Mouse (Mus musculus) intestine, embryonic 16.5 days (tissue): ENCODE measurements around the gene Ubl4b. TPM values are rescaled to one million over a fixed set of nuclear protein-coding genes. Genes with fewer than 3 reads are reported as not detected.

Source experiments
- ATAC-seq: fragments of 200-750 bp; cut with Nextera tagmentation; 2 replicates; pipeline ENCODE4 v1.8.0; 2017; ENCODE audit warnings: moderate TSS enrichment, moderate library complexity
- H3K27ac ChIP-seq: fragments of 300-500 bp; sonication (generic); 2 replicates; pipeline ENCODE4 v1.5.1; 2014; ENCODE audit warnings: mild to moderate bottlenecking, low read length
- H3K27me3 ChIP-seq: fragments of 300-500 bp; sonication (generic); replicated peaks from 2 replicates; pipeline ENCODE4 v1.6.1; 2014; ENCODE audit warnings: low read length, control low read depth, mixed read lengths; ENCODE audit not compliant: control insufficient read depth, insufficient read depth
- H3K36me3 ChIP-seq: fragments of 300-500 bp; sonication (generic); 2 replicates; pipeline ENCODE4 v1.6.1; 2014; ENCODE audit warnings: low read length, control low read depth; ENCODE audit not compliant: control insufficient read depth, insufficient read depth
- H3K4me1 ChIP-seq: fragments of 300-500 bp; sonication (generic); 2 replicates; pipeline ENCODE4 v1.6.1; 2014; ENCODE audit warnings: low read length, control low read depth, mixed read lengths; ENCODE audit not compliant: control insufficient read depth, insufficient read depth
- H3K4me2 ChIP-seq: fragments of 300-500 bp; sonication (generic); 2 replicates; pipeline ENCODE4 v1.6.1; 2014; ENCODE audit warnings: low read depth, low read length, control low read depth
- H3K4me3 ChIP-seq: fragments of 300-500 bp; sonication (generic); 2 replicates; pipeline ENCODE4 v1.5.1; 2014; ENCODE audit warnings: mild to moderate bottlenecking, low read length
- H3K9ac ChIP-seq: fragments of 300-500 bp; sonication (generic); 2 replicates; pipeline ENCODE4 v1.6.1; 2014; ENCODE audit warnings: low read depth, low read length
- H3K9me3 ChIP-seq: fragments of 300-500 bp; sonication (generic); 2 replicates; pipeline ENCODE4 v1.6.1; 2016; ENCODE audit warnings: low read length, control low read depth; ENCODE audit not compliant: control insufficient read depth
- WGBS: fragments of 180-500 bp; shearing (Covaris S2); extraction: QIAGEN DNeasy Blood & Tissue Kit; methylation state at CpG from one replicate; pipeline ENCODE4 v1.1.7; 2014; 5-methylcytosine and 5-hydroxymethylcytosine counted together
- polyA plus RNA-seq: library from polyadenylated mRNA; unstranded; fragments of >200 nt; fragmentation: Nextera tagmentation; extraction: Ambion mirVana; gene quantifications from 2 replicates; pipeline ENCODE4 v1.2.1, GENCODE M21; 2015

The Ubl4b gene
- polyA plus RNA-seq, 1 experiment from 2014 or later = not detected

DNA sequence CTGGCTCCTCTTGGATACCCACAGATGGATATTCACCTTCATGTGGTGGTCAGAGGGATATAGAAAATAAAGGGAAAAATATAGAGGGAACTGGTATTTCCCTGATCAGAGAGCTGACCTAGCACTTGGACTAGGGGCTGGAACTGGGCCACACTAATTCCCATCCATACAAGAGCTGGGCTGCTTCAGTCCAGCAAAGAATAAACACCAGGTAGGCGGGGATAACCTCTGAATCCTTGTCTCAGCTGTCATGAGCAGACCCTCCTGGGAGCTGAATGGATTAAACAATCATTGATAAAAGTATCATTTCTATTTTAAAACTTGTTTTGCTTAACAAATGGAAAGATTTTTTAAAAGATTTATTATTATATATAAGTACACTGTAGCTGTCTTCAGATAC is 36.7 kb upstream of the Ubl4b start:
- Histone ChIP-seq H3K4me3 (no peak overlapping the region), H3K9me3 (no peaks in the 10 kb centered on the region), H3K27me3 (peaks cover 72% of the 10 kb centered on the region), H3K36me3 (no peaks in the 10 kb centered on the region), H3K4me1 (peaks cover 11% of the 10 kb centered on the region), H3K27ac (no peak overlapping the region), H3K4me2 (no peak overlapping the region), H3K9ac (no peak overlapping the region)
- WGBS = 34% methylated on average over 1 of the region's 1 CpGs
- ATAC-seq = no peak

DNA sequence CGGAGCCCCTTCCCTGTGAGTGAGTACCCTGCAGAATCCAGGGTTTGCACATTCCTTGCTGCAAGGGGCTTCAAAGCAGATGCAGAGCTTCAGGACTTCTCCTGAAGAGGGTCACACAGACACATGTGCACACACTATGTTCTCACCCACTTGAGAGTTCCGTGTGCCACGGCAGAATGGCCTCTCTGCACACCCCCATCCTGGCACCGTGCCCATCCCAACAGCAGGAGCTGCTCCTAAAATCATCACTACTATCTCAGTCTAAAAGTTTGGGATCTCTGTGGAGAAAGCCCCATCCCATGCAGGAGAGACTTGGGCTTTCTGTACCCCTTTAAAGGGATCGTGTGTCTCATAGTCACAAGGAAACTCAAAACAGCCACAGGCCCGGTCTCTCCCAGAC is 31.6 kb upstream of the Ubl4b start:
- H3K27me3 ChIP-seq = peaks cover 75% of the 10 kb centered on the region

DNA sequence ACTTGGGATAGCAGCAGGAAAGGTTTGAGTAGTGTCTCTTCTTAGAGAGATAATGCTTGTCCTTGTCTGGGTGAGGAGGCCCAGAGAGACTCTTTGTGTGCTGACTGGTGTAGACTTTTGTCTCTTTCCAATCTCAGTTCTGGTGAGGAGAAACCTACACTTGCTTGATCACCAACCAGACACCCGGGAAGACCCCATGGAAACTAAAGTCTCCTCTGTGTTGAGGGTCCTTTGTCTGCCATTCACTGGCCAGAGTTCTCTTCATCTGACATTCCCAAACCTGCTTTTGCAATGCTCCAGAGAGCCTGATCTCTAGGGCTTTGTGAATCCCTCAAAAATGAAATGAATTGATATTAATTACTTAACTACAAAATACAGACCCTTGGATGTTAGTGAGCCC is 29.0 kb upstream of the Ubl4b start:
- H3K9ac ChIP-seq = no peak overlapping the region
- ATAC-seq = no peak
- H3K9me3 ChIP-seq = no peaks in the 10 kb centered on the region
- no peak overlapping the region for H3K27ac ChIP-seq
- H3K4me2 ChIP-seq = no peak overlapping the region
- no peaks in the 10 kb centered on the region for H3K36me3 ChIP-seq
- 10% methylated on average over 1 of the region's 1 CpGs for WGBS
- peaks cover 83% of the 10 kb centered on the region for H3K27me3 ChIP-seq
- H3K4me1 ChIP-seq = peaks cover 4% of the 10 kb centered on the region; the same call in 1 of the 2 replicates
- no peak overlapping the region for H3K4me3 ChIP-seq

More for the DNA sequence above, 31.6 kb upstream of the Ubl4b start:
- ATAC-seq = no peak
- Histone ChIP-seq H3K4me1 (peaks cover 4% of the 10 kb centered on the region; the same call in 1 of the 2 replicates), H3K4me3 (no peak overlapping the region), H3K4me2 (no peak overlapping the region), H3K9ac (no peak overlapping the region), H3K36me3 (no peaks in the 10 kb centered on the region), H3K9me3 (no peaks in the 10 kb centered on the region), H3K27ac (no peak overlapping the region)
- WGBS = 69% methylated on average over 6 of the region's 6 CpGs

DNA sequence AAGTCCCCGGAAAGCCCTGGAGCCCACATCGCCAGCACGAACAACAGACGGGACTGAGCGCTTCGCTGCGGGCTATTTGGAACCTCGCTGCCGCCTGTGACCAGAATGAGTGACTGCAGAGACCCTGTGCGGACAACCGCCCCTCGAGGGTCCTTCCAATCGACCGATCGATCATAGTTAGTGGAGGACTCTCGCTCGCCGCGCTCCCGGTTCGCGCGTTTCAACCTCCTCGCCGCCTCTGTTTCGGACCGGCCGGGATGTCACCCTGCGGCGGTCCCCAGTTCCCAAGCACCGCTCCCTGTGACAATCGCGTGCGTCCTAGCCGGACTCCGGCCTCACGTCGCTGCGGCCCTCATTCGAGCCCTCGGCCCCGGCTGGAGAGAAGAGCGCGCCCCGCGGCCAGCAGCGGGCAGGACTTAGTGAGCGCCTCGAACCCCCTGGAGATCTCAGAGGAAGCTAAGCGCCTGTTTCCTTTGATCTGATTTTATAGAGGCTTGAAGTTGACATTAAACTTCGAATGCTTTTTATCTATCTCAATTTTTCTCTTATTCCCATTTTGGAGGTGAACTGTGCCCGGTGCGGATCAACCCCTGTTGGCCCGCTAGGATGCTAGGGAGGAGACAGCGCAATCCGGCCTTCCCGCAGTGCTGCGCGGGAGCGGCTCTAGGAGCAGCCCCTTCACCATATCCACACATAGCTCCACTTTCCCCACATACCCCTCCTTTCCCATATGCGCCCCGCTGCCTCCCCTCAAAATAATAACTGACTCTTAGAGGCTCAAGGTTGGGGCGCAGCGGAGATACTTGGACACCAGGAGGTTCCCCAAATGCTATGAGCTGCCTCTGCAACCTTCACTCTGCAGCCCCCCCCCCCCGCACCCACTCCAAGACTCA is 28.2 kb upstream of the Ubl4b start:
- H3K9me3 ChIP-seq = no peaks in the 10 kb centered on the region
- H3K4me1 ChIP-seq = peaks cover 4% of the 10 kb centered on the region; the same call in 1 of the 2 replicates
- peaks cover 82% of the 10 kb centered on the region for H3K27me3 ChIP-seq
- H3K36me3 ChIP-seq = no peaks in the 10 kb centered on the region
- H3K27ac ChIP-seq = no peak overlapping the region
- H3K4me3 ChIP-seq = peak overlapping the region; percentile 34
- no peak for ATAC-seq
- no peak overlapping the region for H3K9ac ChIP-seq
- 1% methylated on average over 65 of the region's 65 CpGs for WGBS
- H3K4me2 ChIP-seq = peak overlapping the region; percentile 50

DNA sequence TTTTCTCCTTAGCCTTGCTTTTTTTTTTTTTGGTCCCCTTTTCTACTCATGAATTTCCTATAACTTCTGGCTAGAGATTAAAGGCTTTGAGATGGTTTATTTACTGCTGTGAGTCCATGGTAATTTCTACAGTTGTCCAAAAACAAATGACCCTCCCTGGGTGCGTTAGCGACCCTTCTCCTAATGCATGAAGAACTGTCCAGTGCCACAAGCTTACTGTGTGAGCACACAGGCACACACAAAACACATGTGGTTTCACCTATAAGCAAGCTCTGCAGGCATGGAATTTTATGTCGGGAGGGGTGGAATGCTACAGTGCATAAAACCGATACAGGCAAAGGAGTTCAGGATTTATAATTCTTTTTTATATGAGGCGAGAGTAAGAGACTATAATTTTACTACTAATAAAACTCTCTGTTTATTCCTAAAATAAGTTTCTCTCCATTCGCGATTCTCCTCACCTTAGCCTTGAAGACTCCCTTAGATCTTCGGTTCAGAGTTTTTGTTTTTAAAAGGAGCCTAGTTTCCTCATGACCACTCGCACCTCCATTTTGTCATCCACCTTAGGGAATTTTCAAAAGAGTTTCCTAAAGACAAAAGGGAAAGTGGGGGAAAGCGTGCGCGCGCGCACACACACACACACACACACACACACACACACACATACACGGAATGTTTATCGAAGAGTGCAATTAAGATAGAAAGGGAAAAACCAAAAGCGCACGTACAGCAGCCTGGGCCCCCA is 27.4 kb upstream of the Ubl4b start:
- H3K27ac ChIP-seq = no peak overlapping the region
- H3K27me3 ChIP-seq = peaks cover 76% of the 10 kb centered on the region
- no peak overlapping the region for H3K9ac ChIP-seq
- peaks cover 9% of the 10 kb centered on the region; the same call in 1 of the 2 replicates for H3K4me1 ChIP-seq
- H3K9me3 ChIP-seq = no peaks in the 10 kb centered on the region
- peak overlapping the region; percentile 50 for H3K4me2 ChIP-seq
- H3K4me3 ChIP-seq = peak overlapping the region; percentile 34
- no peak for ATAC-seq
- WGBS = 3% methylated on average over 18 of the region's 18 CpGs
- H3K36me3 ChIP-seq = no peaks in the 10 kb centered on the region

DNA sequence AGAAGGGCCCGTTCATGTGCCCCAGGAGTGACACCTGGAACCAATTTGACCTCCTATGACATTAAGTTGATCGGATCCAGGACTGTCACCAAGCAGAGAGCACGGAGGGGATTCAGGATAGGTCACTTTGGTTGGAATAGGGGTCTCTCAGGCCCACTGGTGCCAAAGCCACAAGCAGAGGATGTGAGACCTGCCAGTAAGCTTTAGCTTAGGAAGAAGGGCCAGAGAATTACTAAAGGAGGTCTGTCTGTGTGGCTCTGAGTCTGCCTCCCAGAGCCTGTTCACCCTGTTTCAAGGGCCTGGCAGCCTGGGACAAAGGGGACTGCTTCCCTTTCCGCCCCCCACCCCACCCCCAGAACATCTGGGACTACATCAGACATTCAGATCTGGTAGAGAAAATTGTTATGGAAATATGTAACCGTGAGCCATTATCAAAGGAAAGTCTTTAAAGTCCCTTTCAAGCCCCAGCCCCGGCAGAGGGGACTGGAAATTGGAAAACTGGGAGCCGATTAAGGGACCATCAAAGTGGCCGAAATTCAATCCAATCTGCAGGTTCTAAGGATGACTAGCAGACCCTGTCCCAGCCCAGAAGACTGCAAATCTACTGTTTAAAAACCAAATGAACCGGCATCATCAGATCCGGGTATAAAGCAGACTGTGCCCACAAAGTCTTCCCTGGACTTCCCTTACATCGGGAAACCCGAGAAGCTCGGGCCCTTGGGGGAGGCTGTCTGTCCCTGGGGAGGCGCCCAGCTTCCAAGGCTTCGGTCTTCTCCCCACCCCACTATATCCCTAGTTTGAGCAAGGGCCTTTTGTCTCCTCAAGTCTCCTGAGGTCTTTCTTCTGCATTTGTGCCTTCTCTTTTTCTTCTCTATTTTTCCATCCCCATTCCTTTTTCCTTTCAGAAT is 26.5 kb upstream of the Ubl4b start:
- WGBS = 8% methylated on average over 15 of the region's 15 CpGs
- H3K4me1 ChIP-seq = peaks cover 9% of the 10 kb centered on the region; the same call in 1 of the 2 replicates
- no peak overlapping the region for H3K9ac ChIP-seq
- H3K36me3 ChIP-seq = no peaks in the 10 kb centered on the region
- H3K27me3 ChIP-seq = peaks cover 66% of the 10 kb centered on the region
- H3K9me3 ChIP-seq = no peaks in the 10 kb centered on the region
- no peak overlapping the region for H3K4me2 ChIP-seq
- no peak overlapping the region for H3K27ac ChIP-seq
- no peak overlapping the region for H3K4me3 ChIP-seq
- no peak for ATAC-seq

DNA sequence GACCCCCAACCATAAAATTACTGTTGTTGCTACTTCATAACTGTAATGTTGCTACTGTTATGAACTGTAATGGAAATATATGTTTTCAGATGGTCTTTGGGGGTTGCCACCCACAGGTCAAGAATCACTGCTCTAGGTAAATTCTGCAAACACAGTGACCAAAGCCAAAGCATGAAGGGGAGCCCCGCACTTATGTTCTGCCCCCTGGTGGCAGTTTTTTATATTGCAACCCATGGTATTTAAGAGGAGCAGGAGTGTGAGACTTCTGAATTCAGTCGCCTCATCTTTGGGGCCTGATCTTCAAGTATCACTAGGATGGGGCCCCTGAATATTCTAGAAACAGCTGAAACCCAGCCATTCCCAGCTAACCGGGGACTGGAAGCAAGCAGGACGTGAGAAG is 24.6 kb upstream of the Ubl4b start:
- ATAC-seq = no peak
- Histone ChIP-seq H3K4me3 (no peak overlapping the region), H3K9ac (no peak overlapping the region), H3K27ac (no peak overlapping the region), H3K4me2 (no peak overlapping the region), H3K4me1 (peaks cover 9% of the 10 kb centered on the region; the same call in 1 of the 2 replicates), H3K36me3 (no peaks in the 10 kb centered on the region), H3K9me3 (no peaks in the 10 kb centered on the region), H3K27me3 (peaks cover 49% of the 10 kb centered on the region)
- 6% methylated on average over 4 of the region's 4 CpGs for WGBS

DNA sequence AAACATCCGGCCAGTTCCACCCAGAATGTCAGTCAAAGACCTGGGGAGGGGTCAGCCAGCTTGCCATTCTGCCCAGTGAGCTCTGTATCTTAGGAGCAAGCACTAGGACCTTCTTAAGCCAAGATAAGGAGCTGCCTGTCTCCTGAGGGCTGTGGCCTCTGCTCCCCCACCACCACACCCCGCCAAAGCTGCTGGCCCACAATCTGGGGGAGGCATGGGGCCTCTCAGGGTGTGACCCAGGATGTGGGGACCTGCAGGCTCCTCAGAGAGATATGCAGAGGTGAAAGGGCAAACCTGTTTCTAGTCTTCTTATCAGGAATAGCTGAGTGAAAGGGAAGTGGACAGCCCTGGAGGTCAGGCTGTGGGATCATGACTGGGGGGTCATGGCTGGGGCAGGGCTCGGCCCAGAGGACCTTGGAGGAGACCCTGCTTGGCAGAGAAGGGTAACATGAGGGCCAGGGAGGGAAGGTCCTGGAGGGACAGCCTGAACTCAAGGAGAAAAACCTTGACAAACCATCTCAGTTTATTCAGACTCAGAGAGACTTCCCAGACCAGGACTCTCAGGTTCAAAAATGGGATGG is 23.0 kb upstream of the Ubl4b start:
- no peak overlapping the region for H3K4me3 ChIP-seq
- ATAC-seq = peak; percentile 89
- no peak overlapping the region for H3K9ac ChIP-seq
- peaks cover 34% of the 10 kb centered on the region for H3K27me3 ChIP-seq
- H3K4me2 ChIP-seq = no peak overlapping the region
- WGBS = 29% methylated on average over 3 of the region's 3 CpGs
- H3K27ac ChIP-seq = no peak overlapping the region
- no peaks in the 10 kb centered on the region for H3K9me3 ChIP-seq
- no peaks in the 10 kb centered on the region for H3K36me3 ChIP-seq
- peaks cover 7% of the 10 kb centered on the region; the same call in 1 of the 2 replicates for H3K4me1 ChIP-seq
